Mouse (Mus musculus): ENCODE measurements at regions not wholly inside any gene's neighbourhood (a gene's known extent, or its start where the extent isn't known, plus 50 kb on each side); places are given as distances from the start of the nearest gene placed in this dataset.

DNA sequence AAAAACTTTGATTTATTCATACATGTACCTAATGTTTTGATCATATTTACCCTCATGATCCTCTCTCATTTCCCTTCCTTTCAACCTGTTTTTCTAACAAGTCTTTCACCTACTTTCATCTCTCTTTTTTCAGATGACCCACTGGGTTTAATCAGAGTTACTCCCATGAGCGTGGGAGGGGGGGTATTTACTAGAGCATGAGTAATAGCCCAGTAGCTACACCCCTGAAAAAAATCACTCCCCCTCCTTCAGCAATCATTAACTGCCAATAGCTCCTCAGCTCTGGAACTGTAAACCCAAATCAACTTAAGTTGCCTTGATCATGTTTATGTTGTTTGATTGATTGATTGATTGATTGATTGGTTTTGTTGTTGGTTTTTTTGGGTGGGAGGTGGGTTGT lies 241.4 kb upstream of the Zpld1 start:
- TF ChIP-seq POLR2A (IDR thresholded peaks at IDR 0.05; ENCODE audit: control insufficient read depth, extremely low read depth, insufficient read depth, low read length, poor library complexity) (no peak), CTCF (IDR thresholded peaks at IDR 0.05; ENCODE audit: borderline replicate concordance, control insufficient read depth, extremely low read depth, insufficient read depth, low read length, poor library complexity) (no peak)
